Mouse (Mus musculus) thymus, postnatal 10 days (tissue): ENCODE results near the gene Plce1.

Experiments used
- DNase-seq, 2 experiments: peaks; one replicate each; pipeline ENCODE4 v3.0.0; 2021; ENCODE audit warnings: low spot score in 2 of 2

Gene Plce1

GRCm38 (mm10) chr19:38818766-38819426 is 338.0 kb downstream of the Plce1 start, which contains the start of gene Noc3l:
Gene Noc3l, minus strand, starts transcription at chr19:38819237.
- peak; percentile 84 to 95 for DNase-seq

DNA sequence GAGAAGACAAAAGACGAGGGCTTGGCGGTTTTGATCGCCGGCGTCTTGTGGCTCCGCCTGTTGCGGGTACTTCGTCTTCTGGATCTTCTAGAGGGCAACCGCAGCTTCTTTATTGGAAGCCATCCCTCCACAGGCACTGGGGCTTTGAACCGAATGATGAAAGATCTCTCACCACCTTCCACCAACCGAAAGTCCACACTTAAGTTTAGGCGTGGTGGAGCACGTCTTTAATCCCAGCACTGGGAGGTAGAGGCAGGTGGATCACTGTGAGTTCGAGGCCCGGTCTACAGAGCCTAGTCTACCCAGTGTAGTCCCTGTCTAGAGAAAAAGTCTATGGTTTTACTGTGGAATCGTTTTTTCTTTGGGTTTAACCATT is 338.5 kb downstream of the Plce1 start:
- no peak for DNase-seq

DNA sequence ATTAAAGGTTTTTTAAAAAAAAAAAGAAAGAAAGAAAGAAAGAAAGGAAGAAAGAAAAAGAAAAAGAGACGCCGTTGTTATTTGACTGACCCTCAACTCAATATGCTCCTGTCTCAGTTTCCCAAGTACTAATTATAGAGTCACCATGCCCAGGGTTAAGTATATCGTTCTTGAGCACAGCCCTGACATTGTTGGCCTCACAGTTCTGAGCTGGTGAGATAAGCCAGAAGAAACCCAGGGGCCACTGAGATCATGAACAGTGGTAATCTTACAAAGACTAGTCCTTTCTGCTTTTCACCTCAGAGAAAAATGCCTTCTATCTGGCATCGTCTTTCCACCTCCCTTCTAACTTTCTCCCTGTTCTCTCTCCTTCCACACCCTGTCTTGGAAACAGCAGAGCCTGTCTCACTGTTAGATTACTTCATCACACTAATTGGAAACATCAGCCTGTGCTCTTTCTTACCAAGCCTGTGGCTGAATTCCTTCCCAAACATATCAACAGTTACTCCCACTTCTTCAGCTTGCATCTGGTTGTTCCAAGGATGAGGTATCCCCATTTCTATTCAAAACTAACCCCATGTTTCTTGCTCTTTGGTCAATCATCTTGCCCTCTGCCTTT is 339.4 kb downstream of the Plce1 start:
- DNase-seq, result no peak

DNA sequence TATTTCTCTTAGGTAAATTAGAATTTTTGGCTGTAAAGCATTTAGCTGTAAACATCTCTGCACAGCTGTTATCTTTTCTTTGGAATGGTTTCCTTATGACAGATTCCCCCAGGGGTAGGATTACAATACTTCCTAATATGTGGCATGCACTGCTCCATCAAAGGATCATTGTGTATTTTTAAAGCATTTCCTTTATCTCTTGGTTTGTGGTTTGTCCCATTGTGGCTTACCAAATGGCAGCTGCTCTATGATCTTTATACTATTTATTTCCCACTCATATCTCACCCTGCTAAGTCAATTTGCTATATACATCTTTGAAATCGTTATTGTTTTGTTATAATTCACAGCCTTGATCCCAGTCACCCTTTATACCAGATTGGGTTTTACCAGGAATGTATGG is 352.3 kb downstream of the Plce1 start:
- DNase-seq, result no peak
